Mouse (Mus musculus) adrenal gland, adult 2 months (tissue): ENCODE measurements around the gene Ybx2. TPM values are rescaled to one million over a fixed set of nuclear protein-coding genes. Genes with fewer than 3 reads are reported as not detected.

Experiments
- DNase-seq: peaks from one replicate; pipeline ENCODE4 v3.0.0; 2021
- long read RNA-seq: library from polyadenylated mRNA; stranded (forward); transcript quantifications from one replicate; pipeline ENCODE4 v2.0.0, GENCODE M21; 2021
- polyA plus RNA-seq: library from polyadenylated mRNA; depleted of rRNA; stranded (reverse); fragments of >200 nt; gene quantifications from 2 replicates; pipeline ENCODE4 v1.2.3, GENCODE M21; 2012; rRNA removed
- total RNA-seq, 2 experiments: library from RNA; stranded (reverse); gene quantifications; 2 replicates each; pipeline ENCODE4 v1.2.3; 2021

Ybx2 gene
- total RNA-seq: 10 to 100 TPM; 12.9 to 20.0 TPM
- polyA plus RNA-seq: 21.8 and 41.4 TPM in 2 replicates
- long read RNA-seq, partial matches to known transcripts: 1 of 8 reads
- long read RNA-seq, other reads (novel, unspliced or antisense): 3 of 8 reads

- peak; percentile 92 for DNase-seq
Observed at GRCm38 (mm10) chr11:69935137-69935879, at the start of gene Ybx2. TSS of gene Ybx2 (plus strand) at chr11:69935796.

- DNase-seq: no peak
Observed at GRCm38 (mm10) chr11:69886907-69887635, 48.5 kb upstream of the Ybx2 start.

- no peak for DNase-seq
Observed at GRCm38 (mm10) chr11:69891482-69891881, 44.1 kb upstream of the Ybx2 start.

- DNase-seq: no peak
Observed at GRCm38 (mm10) chr11:69894671-69895070, 40.9 kb upstream of the Ybx2 start.

GRCm38 (mm10) chr11:69895291-69895690, 40.3 kb upstream of the Ybx2 start, which contains the start of gene Acap1:
TSS of gene Acap1 (minus strand) at chr11:69895539.
- DNase-seq: no peak

- no peak for DNase-seq
Observed at GRCm38 (mm10) chr11:69899870-69900269, 35.7 kb upstream of the Ybx2 start.

GRCm38 (mm10) chr11:69900471-69901405, 34.9 kb upstream of the Ybx2 start, which contains the start of the genes 2810408A11Rik and Neurl4:
TSS of gene 2810408A11Rik (minus strand) at chr11:69900987.
TSS of gene Neurl4 (plus strand) at chr11:69901072.
- peak; percentile 92 for DNase-seq

GRCm38 (mm10) chr11:69901406-69901846, 34.2 kb upstream of the Ybx2 start:
- peak; percentile 97 for DNase-seq

GRCm38 (mm10) chr11:69901993-69902392, 33.6 kb upstream of the Ybx2 start:
- DNase-seq: no peak

GRCm38 (mm10) chr11:69902972-69903371, 32.6 kb upstream of the Ybx2 start:
- no peak for DNase-seq

- DNase-seq: no peak
Observed at GRCm38 (mm10) chr11:69904311-69904710, 31.3 kb upstream of the Ybx2 start.

- no peak for DNase-seq
Observed at GRCm38 (mm10) chr11:69908645-69909044, 27.0 kb upstream of the Ybx2 start.

- DNase-seq: no peak
Observed at GRCm38 (mm10) chr11:69909174-69909573, 26.4 kb upstream of the Ybx2 start.

GRCm38 (mm10) chr11:69910177-69910576, 25.4 kb upstream of the Ybx2 start:
- no peak for DNase-seq

- DNase-seq: no peak
Observed at GRCm38 (mm10) chr11:69910781-69911560, 24.6 kb upstream of the Ybx2 start.

- no peak for DNase-seq
Observed at GRCm38 (mm10) chr11:69911701-69912100, 23.9 kb upstream of the Ybx2 start.

- DNase-seq: no peak
Observed at GRCm38 (mm10) chr11:69912716-69913530, 22.7 kb upstream of the Ybx2 start.

- DNase-seq: peak; percentile 95
Observed at GRCm38 (mm10) chr11:69913554-69914371, 21.8 kb upstream of the Ybx2 start, which contains the start of gene Gps2. TSS of gene Gps2 (plus strand) at chr11:69913888.

- no peak for DNase-seq
Observed at GRCm38 (mm10) chr11:69914372-69914764, 21.2 kb upstream of the Ybx2 start.
